Mouse (Mus musculus): ENCODE measurements around the gene Klf1.

DNA sequence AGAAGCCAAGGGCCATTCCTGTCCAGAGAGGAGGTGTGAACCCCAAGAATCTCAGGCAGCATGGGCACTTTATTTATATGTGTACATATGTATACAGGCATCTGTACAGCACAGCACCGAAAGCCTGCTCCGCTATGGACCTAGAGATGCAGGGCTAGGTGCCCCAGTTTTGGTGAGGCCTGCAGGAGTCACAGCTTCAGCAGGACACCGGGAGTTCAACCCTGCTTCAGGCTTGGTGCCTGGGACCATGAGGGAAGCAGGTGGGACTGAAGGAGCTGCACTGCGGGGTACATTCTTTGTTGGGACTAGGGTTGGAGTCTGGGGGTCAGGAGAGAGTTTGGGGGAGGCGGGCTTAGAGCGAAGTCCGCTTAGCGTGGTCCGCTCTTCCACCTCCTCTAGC, 10.1 kb downstream of the Klf1 start:
- no peak for TF ChIP-seq CTCF (IDR thresholded peaks at IDR 0.05; ENCODE audit: borderline replicate concordance, insufficient read depth, low read length)
- TF ChIP-seq POLR2A (IDR thresholded peaks at IDR 0.05; ENCODE audit: low read depth, low read length), result no peak

All from embryonic fibroblast, embryonic 13.5 days (primary cell).